Mouse (Mus musculus) hindbrain, embryonic 15.5 days (tissue): ENCODE measurements around the gene Spata3. TPM values are rescaled to one million over a fixed set of nuclear protein-coding genes. Genes with fewer than 3 reads are reported as not detected.
"Not testable (repeated sequence)": the region's sequence is repeated elsewhere in the genome, so short reads cannot be mapped to it uniquely, and the experiment has no call there.

Experiments
- ATAC-seq: fragments of 200-750 bp; cut with Nextera tagmentation; 2 replicates; pipeline ENCODE4 v1.8.0; 2017; ENCODE audit warnings: low read depth, moderate number of reproducible peaks, moderate TSS enrichment; ENCODE audit not compliant: low FRiP score
- H3K27ac ChIP-seq: fragments of 300-500 bp; sonication (generic); replicated peaks from 2 replicates; pipeline ENCODE4 v1.5.1; 2015; ENCODE audit warnings: mild to moderate bottlenecking, inconsistent platforms
- H3K27me3 ChIP-seq: fragments of 300-500 bp; sonication (generic); 2 replicates; pipeline ENCODE4 v1.6.1; 2015; ENCODE audit warnings: control low read depth, inconsistent platforms
- H3K36me3 ChIP-seq: fragments of 300-500 bp; sonication (generic); 2 replicates; pipeline ENCODE4 v1.6.1; 2015; ENCODE audit warnings: control low read depth, inconsistent platforms
- H3K4me1 ChIP-seq: fragments of 300-500 bp; sonication (generic); replicated peaks from 2 replicates; pipeline ENCODE4 v1.6.1; 2015; ENCODE audit warnings: control low read depth, inconsistent platforms
- H3K4me2 ChIP-seq: fragments of 300-500 bp; sonication (generic); 2 replicates; pipeline ENCODE4 v1.6.1; 2015; ENCODE audit warnings: moderate library complexity, mild to moderate bottlenecking, inconsistent platforms
- H3K4me3 ChIP-seq: fragments of 300-500 bp; sonication (generic); 2 replicates; pipeline ENCODE4 v1.5.1; 2015; ENCODE audit warnings: mild to moderate bottlenecking, inconsistent platforms
- H3K9ac ChIP-seq: fragments of 300-500 bp; sonication (generic); 2 replicates; pipeline ENCODE4 v1.6.1; 2015; ENCODE audit warnings: inconsistent platforms
- H3K9me3 ChIP-seq: fragments of 300-500 bp; sonication (generic); 2 replicates; pipeline ENCODE4 v1.6.1; 2016; ENCODE audit warnings: control low read depth, inconsistent platforms
- WGBS: fragments of 180-500 bp; shearing (Covaris S2); methylation state at CpG from one replicate; pipeline ENCODE4 v1.1.7; 2015; 5-methylcytosine and 5-hydroxymethylcytosine counted together
- polyA plus RNA-seq: library from polyadenylated mRNA; unstranded; fragments of >200 nt; fragmentation: Nextera tagmentation; extraction: Ambion mirVana; gene quantifications from 2 replicates; pipeline ENCODE4 v1.2.1, GENCODE M21; 2015

The Spata3 gene
- polyA plus RNA-seq, 1 experiment from 2014 or later, result 0.32 TPM

DNA sequence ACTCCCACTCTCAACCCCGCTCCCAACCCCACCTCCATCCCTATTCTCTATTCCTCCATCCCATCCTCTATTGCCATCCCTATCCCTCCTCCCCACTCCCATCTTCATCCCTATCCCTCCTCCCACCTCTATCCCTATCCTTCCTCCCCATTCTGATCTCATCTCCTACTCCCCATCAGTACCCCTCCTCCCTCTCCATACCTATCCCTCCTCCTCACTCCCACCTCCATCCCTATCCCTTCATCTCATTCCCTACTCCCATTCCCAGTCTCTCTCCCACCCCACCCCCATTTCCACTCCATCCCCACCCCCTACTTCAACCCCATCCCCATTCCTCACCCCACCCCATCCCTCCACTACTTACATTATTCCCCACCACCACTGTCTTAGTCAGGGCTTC, 19.4 kb upstream of the Spata3 start:
- H3K27me3 ChIP-seq, result no peaks in the 10 kb centered on the region
- no peak for ATAC-seq
- no peak overlapping the region for H3K9ac ChIP-seq
- no peaks in the 10 kb centered on the region for H3K36me3 ChIP-seq
- H3K4me2 ChIP-seq, result no peak overlapping the region
- no peaks in the 10 kb centered on the region for H3K9me3 ChIP-seq
- 100% methylated on average over 1 of the region's 1 CpGs for WGBS
- H3K27ac ChIP-seq, result no peak overlapping the region
- no peak overlapping the region for H3K4me3 ChIP-seq
- no peaks in the 10 kb centered on the region for H3K4me1 ChIP-seq

- H3K9ac ChIP-seq, result no peak overlapping the region
- no peak for ATAC-seq
- WGBS, result 90% methylated on average over 4 of the region's 4 CpGs
- no peak overlapping the region for H3K4me2 ChIP-seq
- no peaks in the 10 kb centered on the region for H3K36me3 ChIP-seq
- H3K4me1 ChIP-seq, result no peaks in the 10 kb centered on the region
- H3K27ac ChIP-seq, result no peak overlapping the region
- H3K27me3 ChIP-seq, result no peaks in the 10 kb centered on the region
- H3K9me3 ChIP-seq, result no peaks in the 10 kb centered on the region
- no peak overlapping the region for H3K4me3 ChIP-seq
Observed at GRCm38 (mm10) chr1:85998012-85998411, 18.6 kb upstream of the Spata3 start.

DNA sequence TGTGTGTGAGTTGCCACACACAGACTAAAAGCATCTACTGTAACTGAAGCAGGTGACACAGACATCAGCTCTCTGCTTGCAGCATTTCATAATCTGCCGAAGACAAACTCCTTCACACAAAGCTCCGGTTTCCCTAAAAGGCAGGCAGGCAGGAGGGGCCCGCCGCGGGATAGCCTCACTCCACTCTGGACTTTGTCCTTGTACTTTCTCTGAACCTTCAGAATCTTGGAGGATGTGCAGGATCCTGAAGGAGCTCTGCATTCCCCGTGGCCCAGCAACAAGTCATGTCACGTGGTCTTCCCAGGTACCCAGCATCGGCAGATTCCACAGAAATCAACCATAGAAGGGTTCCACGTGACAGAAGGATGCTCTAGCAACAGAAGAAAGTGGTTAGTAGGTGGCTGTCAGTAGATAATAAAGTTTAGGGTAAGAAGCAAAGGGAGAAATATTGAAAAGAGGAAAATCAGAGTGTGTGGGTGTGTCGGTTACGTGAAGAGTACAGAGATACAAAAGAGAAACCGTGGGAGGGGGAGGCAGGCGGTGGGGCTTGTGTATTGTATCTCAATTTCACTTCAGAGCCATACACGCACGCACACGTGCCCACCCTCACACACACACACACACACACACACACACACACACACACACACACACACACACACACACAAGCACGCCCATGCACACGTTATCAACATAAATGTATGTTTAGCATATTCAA, 16.6 kb upstream of the Spata3 start:
- 86% methylated on average over 17 of the region's 18 CpGs for WGBS
- H3K9ac ChIP-seq, result no peak overlapping the region
- H3K4me2 ChIP-seq, result no peak overlapping the region
- no peak overlapping the region for H3K4me3 ChIP-seq
- no peaks in the 10 kb centered on the region for H3K27me3 ChIP-seq
- no peak for ATAC-seq
- no peaks in the 10 kb centered on the region for H3K4me1 ChIP-seq
- H3K36me3 ChIP-seq, result no peaks in the 10 kb centered on the region
- no peak overlapping the region for H3K27ac ChIP-seq
- no peaks in the 10 kb centered on the region for H3K9me3 ChIP-seq

DNA sequence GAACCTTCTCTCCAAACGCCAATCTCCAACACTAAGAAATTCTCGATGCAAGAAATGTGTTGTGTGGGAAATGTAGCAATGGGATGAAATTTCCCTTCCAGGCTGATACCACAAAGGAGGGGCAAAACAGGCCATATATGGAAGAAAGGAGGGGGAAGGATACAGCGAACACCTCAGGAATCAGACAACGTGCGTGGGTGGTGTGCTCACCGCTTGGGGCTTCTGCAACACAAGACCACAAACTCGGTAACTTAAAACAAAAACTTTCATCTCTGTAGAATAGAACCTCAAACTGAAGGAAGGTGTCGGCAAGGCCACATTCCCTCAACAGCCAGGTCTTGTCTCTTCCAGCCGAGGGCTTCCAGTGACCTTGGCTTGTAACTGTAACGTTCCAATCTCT, 11.1 kb upstream of the Spata3 start:
- 0 out of 2 replicates have a peak, but pooled peaks cover 4% of the 10 kb centered on the region for H3K4me1 ChIP-seq
- 95% methylated on average over 10 of the region's 10 CpGs for WGBS
- H3K27me3 ChIP-seq, result no peaks in the 10 kb centered on the region
- no peak overlapping the region for H3K27ac ChIP-seq
- no peaks in the 10 kb centered on the region for H3K36me3 ChIP-seq
- no peak overlapping the region for H3K9ac ChIP-seq
- no peak overlapping the region for H3K4me2 ChIP-seq
- H3K9me3 ChIP-seq, result no peaks in the 10 kb centered on the region
- ATAC-seq, result no peak
- H3K4me3 ChIP-seq, result no peak overlapping the region

- Histone ChIP-seq H3K27ac (no peak overlapping the region), H3K4me2 (no peak overlapping the region), H3K27me3 (no peaks in the 10 kb centered on the region), H3K36me3 (no peaks in the 10 kb centered on the region), H3K4me1 (0 out of 2 replicates have a peak, but pooled peaks cover 4% of the 10 kb centered on the region), H3K9ac (no peak overlapping the region), H3K9me3 (no peaks in the 10 kb centered on the region), H3K4me3 (no peak overlapping the region)
- 91% methylated on average over 6 of the region's 6 CpGs for WGBS
- no peak for ATAC-seq
Observed at GRCm38 (mm10) chr1:86006040-86006439, 10.6 kb upstream of the Spata3 start.

GRCm38 (mm10) chr1:86007778-86008177, 8.8 kb upstream of the Spata3 start:
- Histone ChIP-seq H3K4me2 (no peak overlapping the region), H3K36me3 (no peaks in the 10 kb centered on the region), H3K27me3 (no peaks in the 10 kb centered on the region), H3K9me3 (no peaks in the 10 kb centered on the region), H3K9ac (no peak overlapping the region), H3K27ac (no peak overlapping the region), H3K4me3 (no peak overlapping the region), H3K4me1 (0 out of 2 replicates have a peak, but pooled peaks cover 4% of the 10 kb centered on the region)
- ATAC-seq, result peak; percentile 87
- 3% methylated on average over 7 of the region's 7 CpGs for WGBS

DNA sequence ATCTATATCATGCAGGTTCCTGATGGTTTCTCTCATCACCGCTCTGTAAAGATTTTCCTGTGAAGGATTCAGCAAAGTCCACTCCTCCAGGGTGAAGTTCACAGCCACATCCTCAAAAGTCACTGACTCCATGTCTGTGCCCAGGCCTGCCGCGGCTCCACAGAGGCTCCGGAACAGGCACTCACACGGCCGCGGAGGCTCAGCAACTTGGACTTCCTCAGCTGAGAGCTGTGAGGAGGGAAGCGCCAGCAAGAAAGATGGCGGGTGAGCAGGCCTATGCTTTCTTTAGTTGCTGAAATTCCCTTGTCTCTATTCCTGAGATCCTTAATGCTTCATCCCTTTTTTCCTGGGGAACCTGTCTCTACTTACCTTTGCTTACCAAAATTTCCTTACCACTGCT, 858 bp upstream of the Spata3 start:
- 97% methylated on average over 9 of the region's 9 CpGs for WGBS
- Histone ChIP-seq H3K27me3 (peaks cover 18% of the 10 kb centered on the region), H3K4me1 (peaks cover 13% of the 10 kb centered on the region)
- H3K9ac ChIP-seq, ATAC-seq, H3K27ac ChIP-seq, H3K36me3 ChIP-seq, H3K9me3 ChIP-seq, H3K4me3 ChIP-seq, H3K4me2 ChIP-seq: not testable (repeated sequence)

DNA sequence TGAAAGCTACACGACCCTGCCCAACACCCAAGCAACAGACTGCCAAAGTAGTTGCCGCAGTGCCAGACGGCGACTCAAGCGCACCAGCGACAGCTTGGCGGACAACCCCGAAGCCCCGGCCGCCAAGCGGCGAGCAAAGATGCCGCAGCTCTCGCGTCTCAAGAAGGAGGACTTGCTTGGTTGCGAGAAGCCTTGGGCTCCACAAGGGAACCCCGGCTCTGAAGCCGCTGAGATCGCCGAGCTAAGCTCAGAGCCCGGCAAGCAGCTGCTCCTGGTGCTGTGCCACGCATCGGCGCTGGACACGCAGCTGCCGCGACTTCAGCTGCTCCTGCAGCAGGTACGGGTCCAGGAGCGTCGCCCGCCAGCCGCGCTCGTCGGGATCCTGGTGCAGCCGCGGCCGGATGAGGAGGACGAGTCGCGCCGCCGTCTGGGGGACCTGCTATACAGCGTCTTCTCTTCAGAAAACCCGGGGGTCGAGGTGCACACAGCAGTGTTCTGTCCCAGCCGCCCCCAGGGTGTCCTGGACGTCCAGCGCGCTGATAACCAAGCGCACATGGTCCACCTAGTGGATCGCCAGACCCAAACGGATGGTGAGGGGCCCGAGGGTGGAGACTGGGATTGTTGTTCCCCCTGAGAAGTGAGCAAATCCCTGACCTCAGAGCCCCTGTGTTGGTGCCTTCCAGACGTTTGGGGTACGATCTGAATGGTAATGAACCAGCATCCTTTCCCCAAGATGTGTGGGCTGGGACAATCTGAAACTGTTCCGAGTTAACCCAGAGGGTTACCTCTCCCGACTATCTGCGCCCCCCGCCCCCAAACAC, 1.8 kb downstream of the Spata3 start:
- peak overlapping the region; percentile 40; the same call in 1 of the 2 replicates for H3K27ac ChIP-seq
- no peaks in the 10 kb centered on the region for H3K36me3 ChIP-seq
- H3K9ac ChIP-seq, result peak overlapping the region; percentile 64
- H3K9me3 ChIP-seq, result no peaks in the 10 kb centered on the region
- H3K4me2 ChIP-seq, result peak overlapping the region; percentile 90
- 3% methylated on average over 60 of the region's 60 CpGs for WGBS
- H3K27me3 ChIP-seq, result peaks cover 18% of the 10 kb centered on the region
- peak; percentile 86 for ATAC-seq
- peak overlapping the region; percentile 49 for H3K4me3 ChIP-seq
- peaks cover 13% of the 10 kb centered on the region for H3K4me1 ChIP-seq

GRCm38 (mm10) chr1:86021365-86021989, 4.9 kb downstream of the Spata3 start:
- Histone ChIP-seq H3K9ac (no peak overlapping the region), H3K27me3 (peaks cover 18% of the 10 kb centered on the region), H3K4me3 (no peak overlapping the region), H3K27ac (no peak overlapping the region), H3K36me3 (no peaks in the 10 kb centered on the region), H3K4me2 (no peak overlapping the region), H3K9me3 (no peaks in the 10 kb centered on the region), H3K4me1 (peaks cover 13% of the 10 kb centered on the region)
- ATAC-seq, result no peak
- 75% methylated on average over 11 of the region's 11 CpGs for WGBS

DNA sequence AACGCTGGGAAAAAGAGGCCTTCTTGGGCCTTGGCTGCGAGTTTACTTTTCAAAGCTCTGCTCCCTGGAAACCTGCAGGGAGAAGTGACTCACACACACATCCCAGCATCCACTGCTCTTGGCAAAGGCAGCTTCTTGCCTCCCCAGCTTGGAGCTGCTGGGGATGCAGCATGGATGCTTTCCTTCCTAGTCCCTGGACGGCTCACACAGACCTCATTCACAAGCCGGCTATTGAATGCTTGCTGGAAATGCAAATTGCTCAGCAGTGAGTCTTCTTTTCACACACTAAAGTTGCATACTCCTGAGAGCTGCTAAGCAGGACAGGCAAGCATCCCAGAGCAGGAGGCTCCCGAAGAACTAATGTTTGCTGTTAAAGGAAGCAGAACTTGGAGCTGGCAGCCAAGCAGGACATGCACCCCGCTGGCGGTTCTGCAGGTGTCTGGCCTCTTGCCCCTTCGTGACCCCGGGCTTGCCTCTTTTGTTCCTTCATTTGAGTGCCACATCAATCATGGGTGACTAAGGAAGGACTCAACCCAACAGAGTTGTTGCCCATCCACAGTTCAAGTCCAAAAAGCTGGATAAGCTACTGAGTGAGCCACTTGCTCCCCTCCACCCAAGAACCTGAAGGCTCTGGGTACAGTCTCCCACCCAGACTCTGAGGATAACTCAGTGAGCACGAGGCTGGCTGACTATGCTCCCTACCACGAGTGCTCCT, 15.8 kb downstream of the Spata3 start:
- Histone ChIP-seq H3K27me3 (no peaks in the 10 kb centered on the region), H3K4me3 (no peak overlapping the region), H3K9ac (no peak overlapping the region), H3K4me1 (no peaks in the 10 kb centered on the region), H3K27ac (peak overlapping the region; percentile 78), H3K36me3 (no peaks in the 10 kb centered on the region), H3K9me3 (no peaks in the 10 kb centered on the region), H3K4me2 (no peak overlapping the region)
- 6% methylated on average over 11 of the region's 11 CpGs for WGBS
- ATAC-seq, result peak; percentile 90

GRCm38 (mm10) chr1:86038191-86038951, 21.8 kb downstream of the Spata3 start:
- no peaks in the 10 kb centered on the region for H3K9me3 ChIP-seq
- peaks cover 2% of the 10 kb centered on the region; the same call in 1 of the 2 replicates for H3K27me3 ChIP-seq
- H3K36me3 ChIP-seq, result no peaks in the 10 kb centered on the region
- no peaks in the 10 kb centered on the region for H3K4me1 ChIP-seq
- H3K4me2 ChIP-seq, result no peak overlapping the region
- no peak overlapping the region for H3K4me3 ChIP-seq
- no peak overlapping the region for H3K27ac ChIP-seq
- no peak overlapping the region for H3K9ac ChIP-seq
- 83% methylated on average over 3 of the region's 3 CpGs for WGBS
- ATAC-seq, result peak; percentile 61; the same call in 1 of the 2 replicates
